Mouse (Mus musculus): Measurements from ENCODE around the gene Sec13. TPM values are rescaled to one million over a fixed set of nuclear protein-coding genes. Genes with fewer than 3 reads are reported as not detected.

Gene Sec13
- polyA plus RNA-seq (2015; fragmentation: Nextera tagmentation; extraction: Ambion mirVana): 239 and 242 TPM in 2 replicates

DNA sequence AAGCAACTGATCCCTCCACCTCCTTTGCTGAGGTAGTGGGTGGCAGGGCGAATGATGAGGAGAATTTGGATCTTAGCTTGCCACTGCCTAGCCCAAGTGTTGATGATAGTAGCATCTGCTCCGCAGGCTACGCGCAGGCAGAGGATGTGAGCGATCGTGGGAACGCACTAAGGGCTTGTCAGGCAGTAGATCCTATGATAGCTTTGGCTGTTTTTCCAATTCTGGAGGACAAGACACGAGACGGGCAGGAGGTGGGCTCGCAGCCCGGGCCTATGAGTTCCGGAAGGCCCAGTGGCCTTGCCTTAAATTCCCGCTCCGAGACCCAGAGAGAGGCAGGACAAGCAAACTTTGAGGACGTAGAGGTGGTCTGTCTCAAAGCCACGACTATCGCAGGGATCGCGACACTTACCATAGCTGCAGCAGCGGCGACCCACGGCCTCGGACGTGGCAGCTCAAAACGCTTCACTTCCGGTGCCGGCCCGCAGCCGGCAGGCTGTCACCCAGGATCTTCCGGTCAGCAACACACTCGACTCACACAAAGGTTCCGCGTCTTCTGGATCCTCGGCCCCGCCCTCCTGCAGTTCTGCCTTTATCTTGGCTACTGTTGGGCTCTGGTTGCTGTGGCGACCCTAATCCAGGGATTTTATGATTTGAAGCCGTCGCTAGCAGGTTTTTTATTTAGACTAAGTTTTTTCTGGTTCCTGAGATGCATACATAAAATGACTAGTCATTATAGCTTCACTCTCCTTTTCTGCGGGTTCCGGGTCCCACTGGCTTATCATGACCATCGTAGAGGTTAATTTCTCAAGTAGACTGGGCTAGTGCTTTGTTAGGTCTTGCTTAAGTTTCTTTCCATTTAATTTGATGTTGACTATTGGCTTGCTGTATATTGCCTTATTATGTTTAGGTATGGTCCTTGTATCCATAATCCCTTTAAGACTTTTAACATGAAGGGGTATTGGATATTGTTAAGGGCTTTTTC is at the start of gene Sec13:
TSS of gene Sec13 (minus strand) at position 508 of the 982 bp plus-strand sequence.
- Histone ChIP-seq H3K9me3 (ENCODE audit: control insufficient read depth, low read length) (no peaks in the 10 kb centered on the region), H3K4me3 (ENCODE audit: low read length) (peak within 1 kb of the TSS; percentile 89), H3K36me3 (ENCODE audit: control insufficient read depth, insufficient read depth, low read length) (peaks cover 8% of the 10 kb centered on the region), H3K4me1 (replicated peaks; ENCODE audit: control insufficient read depth, insufficient read depth, low read length) (peaks cover 7% of the 10 kb centered on the region), H3K9ac (ENCODE audit: low read length) (peak within 1 kb of the TSS; percentile 74), H3K27me3 (ENCODE audit: control insufficient read depth, insufficient read depth, low read depth, low read length) (no peaks in the 10 kb centered on the region), H3K27ac (ENCODE audit: low read length) (peak within 1 kb of the TSS; percentile 1; the same call in 1 of the 2 replicates), H3K4me2 (ENCODE audit: low read depth, low read length) (peak within 1 kb of the TSS; percentile 85)
- 6% methylated on average over 41 of the region's 41 CpGs for WGBS
- peak; percentile 80 for ATAC-seq (ENCODE audit: low read depth)

- Histone ChIP-seq H3K4me3 (ENCODE audit: low read length) (no peak overlapping the region), H3K9me3 (ENCODE audit: control insufficient read depth, low read length) (no peaks in the 10 kb centered on the region), H3K27ac (ENCODE audit: low read length) (no peak overlapping the region), H3K4me2 (ENCODE audit: low read depth, low read length) (no peak overlapping the region), H3K9ac (ENCODE audit: low read length) (no peak overlapping the region), H3K27me3 (ENCODE audit: control insufficient read depth, insufficient read depth, low read depth, low read length) (peaks cover 5% of the 10 kb centered on the region; the same call in 1 of the 2 replicates), H3K4me1 (replicated peaks; ENCODE audit: control insufficient read depth, insufficient read depth, low read length) (no peaks in the 10 kb centered on the region), H3K36me3 (ENCODE audit: control insufficient read depth, insufficient read depth, low read length) (no peaks in the 10 kb centered on the region)
- 0 out of 2 replicates have a peak, but pooled peaks have one; percentile 26 for ATAC-seq (ENCODE audit: low read depth)
- 24% methylated on average over 6 of the region's 6 CpGs for WGBS
Measured at GRCm38 (mm10) chr6:113787459-113787968, 47.0 kb upstream of the Sec13 start.

GRCm38 (mm10) chr6:113785658-113786057 is 45.1 kb upstream of the Sec13 start:
- Histone ChIP-seq H3K9me3 (ENCODE audit: control insufficient read depth, low read length) (no peaks in the 10 kb centered on the region), H3K4me1 (replicated peaks; ENCODE audit: control insufficient read depth, insufficient read depth, low read length) (no peaks in the 10 kb centered on the region), H3K36me3 (ENCODE audit: control insufficient read depth, insufficient read depth, low read length) (no peaks in the 10 kb centered on the region), H3K4me3 (ENCODE audit: low read length) (no peak overlapping the region), H3K27ac (ENCODE audit: low read length) (no peak overlapping the region), H3K4me2 (ENCODE audit: low read depth, low read length) (no peak overlapping the region), H3K27me3 (ENCODE audit: control insufficient read depth, insufficient read depth, low read depth, low read length) (no peaks in the 10 kb centered on the region; the same call in 1 of the 2 replicates), H3K9ac (ENCODE audit: low read length) (no peak overlapping the region)
- no peak for ATAC-seq (ENCODE audit: low read depth)
- WGBS: 74% methylated on average over 7 of the region's 7 CpGs

GRCm38 (mm10) chr6:113778229-113778753 is 37.7 kb upstream of the Sec13 start:
- Histone ChIP-seq H3K9ac (ENCODE audit: low read length) (no peak overlapping the region), H3K4me2 (ENCODE audit: low read depth, low read length) (no peak overlapping the region), H3K36me3 (ENCODE audit: control insufficient read depth, insufficient read depth, low read length) (no peaks in the 10 kb centered on the region), H3K9me3 (ENCODE audit: control insufficient read depth, low read length) (no peaks in the 10 kb centered on the region), H3K4me3 (ENCODE audit: low read length) (no peak overlapping the region), H3K27me3 (ENCODE audit: control insufficient read depth, insufficient read depth, low read depth, low read length) (no peaks in the 10 kb centered on the region), H3K4me1 (replicated peaks; ENCODE audit: control insufficient read depth, insufficient read depth, low read length) (no peaks in the 10 kb centered on the region), H3K27ac (ENCODE audit: low read length) (no peak overlapping the region)
- no peak for ATAC-seq (ENCODE audit: low read depth)
- 55% methylated on average over 7 of the region's 7 CpGs for WGBS

DNA sequence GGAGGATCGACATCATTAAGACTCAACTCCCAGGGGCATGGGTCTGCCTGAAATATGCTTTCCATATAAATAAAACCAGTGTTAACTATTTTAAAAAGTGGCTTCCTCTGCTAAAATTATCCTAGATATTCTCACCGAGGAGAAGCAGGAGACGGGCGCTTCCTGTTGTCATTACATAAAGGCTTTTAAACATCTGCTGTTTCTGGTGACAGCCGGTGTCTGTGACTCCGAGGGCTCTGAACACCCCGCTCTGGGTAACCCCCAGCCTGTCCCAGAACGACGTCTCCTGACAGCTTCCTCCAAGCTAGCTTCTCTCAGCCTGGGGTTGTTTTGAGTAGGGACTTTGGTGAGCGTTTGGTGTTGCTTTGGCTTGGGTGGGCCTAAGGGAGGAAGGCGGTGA is 28.3 kb upstream of the Sec13 start:
- no peak overlapping the region for H3K4me2 ChIP-seq (ENCODE audit: low read depth, low read length)
- H3K27me3 ChIP-seq (ENCODE audit: control insufficient read depth, insufficient read depth, low read depth, low read length): no peaks in the 10 kb centered on the region
- 30% methylated on average over 11 of the region's 11 CpGs for WGBS
- no peaks in the 10 kb centered on the region for H3K9me3 ChIP-seq (ENCODE audit: control insufficient read depth, low read length)
- ATAC-seq (ENCODE audit: low read depth): no peak
- H3K27ac ChIP-seq (ENCODE audit: low read length): no peak overlapping the region
- H3K36me3 ChIP-seq (ENCODE audit: control insufficient read depth, insufficient read depth, low read length): no peaks in the 10 kb centered on the region
- no peak overlapping the region for H3K4me3 ChIP-seq (ENCODE audit: low read length)
- no peaks in the 10 kb centered on the region for H3K4me1 ChIP-seq (replicated peaks; ENCODE audit: control insufficient read depth, insufficient read depth, low read length)
- no peak overlapping the region for H3K9ac ChIP-seq (ENCODE audit: low read length)

DNA sequence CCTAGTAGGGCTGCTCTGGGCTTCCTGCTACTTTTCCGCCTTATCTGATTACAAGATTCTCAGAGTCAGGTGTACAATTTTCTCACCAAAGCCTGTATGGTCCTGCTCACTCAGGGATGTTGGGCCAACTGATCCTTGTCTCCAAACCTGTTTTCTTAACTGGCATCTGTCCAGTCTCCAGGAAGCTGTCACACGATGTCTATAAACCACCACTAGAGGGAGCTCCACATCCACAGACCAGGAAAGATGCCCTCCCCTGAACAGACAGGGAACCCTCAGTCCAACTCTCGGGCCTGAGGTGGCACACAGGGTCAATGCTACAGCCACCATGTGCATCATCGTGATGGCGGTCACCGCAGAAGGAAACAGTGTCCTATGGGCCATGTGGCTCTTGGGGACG is 21.1 kb upstream of the Sec13 start:
- WGBS: 20% methylated on average over 7 of the region's 7 CpGs
- Histone ChIP-seq H3K4me2 (ENCODE audit: low read depth, low read length) (no peak overlapping the region), H3K9me3 (ENCODE audit: control insufficient read depth, low read length) (no peaks in the 10 kb centered on the region), H3K27ac (ENCODE audit: low read length) (no peak overlapping the region), H3K4me1 (replicated peaks; ENCODE audit: control insufficient read depth, insufficient read depth, low read length) (no peaks in the 10 kb centered on the region), H3K36me3 (ENCODE audit: control insufficient read depth, insufficient read depth, low read length) (no peaks in the 10 kb centered on the region), H3K9ac (ENCODE audit: low read length) (no peak overlapping the region), H3K27me3 (ENCODE audit: control insufficient read depth, insufficient read depth, low read depth, low read length) (no peaks in the 10 kb centered on the region), H3K4me3 (ENCODE audit: low read length) (no peak overlapping the region)
- no peak for ATAC-seq (ENCODE audit: low read depth)

DNA sequence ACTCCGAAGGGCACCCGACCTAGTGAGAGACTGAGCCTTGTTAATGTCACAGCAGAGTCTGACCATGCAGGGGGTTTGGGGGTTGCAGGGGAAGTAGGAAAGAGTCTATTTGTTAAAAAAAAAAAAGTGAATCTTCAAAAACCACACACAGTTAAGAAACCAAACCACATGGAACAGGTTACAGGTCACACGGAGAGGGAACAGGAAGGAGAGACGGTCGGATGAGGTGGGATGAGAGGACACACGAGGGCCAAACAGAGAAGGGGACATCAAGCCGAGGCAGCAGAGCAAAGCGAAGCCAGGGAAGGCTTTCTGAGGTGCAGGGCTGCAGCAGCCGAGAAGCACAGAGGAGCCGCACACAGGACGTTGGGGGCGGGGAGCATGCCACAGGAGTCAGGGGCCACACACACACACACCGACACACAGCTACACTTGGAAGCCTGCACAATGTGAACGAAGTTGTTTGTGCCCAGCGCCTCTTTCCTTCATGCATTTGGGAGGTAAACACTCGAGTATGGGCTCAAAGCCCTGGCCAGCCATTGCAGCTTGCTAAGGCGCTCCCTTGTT is 8.7 kb upstream of the Sec13 start:
- H3K4me2 ChIP-seq (ENCODE audit: low read depth, low read length): no peak overlapping the region
- no peak overlapping the region for H3K9ac ChIP-seq (ENCODE audit: low read length)
- H3K27me3 ChIP-seq (ENCODE audit: control insufficient read depth, insufficient read depth, low read depth, low read length): peaks cover 14% of the 10 kb centered on the region
- H3K4me1 ChIP-seq (replicated peaks; ENCODE audit: control insufficient read depth, insufficient read depth, low read length): no peaks in the 10 kb centered on the region
- no peaks in the 10 kb centered on the region for H3K36me3 ChIP-seq (ENCODE audit: control insufficient read depth, insufficient read depth, low read length)
- no peaks in the 10 kb centered on the region for H3K9me3 ChIP-seq (ENCODE audit: control insufficient read depth, low read length)
- no peak overlapping the region for H3K4me3 ChIP-seq (ENCODE audit: low read length)
- 56% methylated on average over 17 of the region's 17 CpGs for WGBS
- no peak overlapping the region for H3K27ac ChIP-seq (ENCODE audit: low read length)
- no peak for ATAC-seq (ENCODE audit: low read depth)

DNA sequence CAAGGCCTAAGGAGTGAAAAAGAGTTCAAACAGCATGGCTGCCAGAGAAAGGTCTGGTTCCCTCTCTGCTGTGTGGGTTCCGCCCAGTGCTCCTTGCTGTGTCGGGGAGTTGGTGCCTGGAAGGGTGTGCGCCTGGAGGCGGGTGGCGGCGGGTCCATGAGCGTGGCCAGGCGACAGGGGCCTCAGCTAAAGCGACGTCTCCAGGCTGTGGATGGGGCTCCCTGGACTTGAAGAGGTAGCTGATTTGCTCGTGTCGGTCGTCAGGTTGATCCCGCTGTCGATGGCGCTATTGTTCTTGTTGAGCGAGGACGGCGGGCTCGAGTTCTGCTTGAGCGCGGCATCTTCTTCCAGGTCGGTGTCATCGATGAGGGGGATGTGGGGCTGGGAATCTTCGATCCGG is 7.8 kb upstream of the Sec13 start:
- Histone ChIP-seq H3K4me1 (replicated peaks; ENCODE audit: control insufficient read depth, insufficient read depth, low read length) (no peaks in the 10 kb centered on the region), H3K9ac (ENCODE audit: low read length) (no peak overlapping the region), H3K27me3 (ENCODE audit: control insufficient read depth, insufficient read depth, low read depth, low read length) (peaks cover 14% of the 10 kb centered on the region), H3K9me3 (ENCODE audit: control insufficient read depth, low read length) (no peaks in the 10 kb centered on the region), H3K36me3 (ENCODE audit: control insufficient read depth, insufficient read depth, low read length) (no peaks in the 10 kb centered on the region), H3K4me2 (ENCODE audit: low read depth, low read length) (no peak overlapping the region; the same call in 1 of the 2 replicates), H3K27ac (ENCODE audit: low read length) (no peak overlapping the region), H3K4me3 (ENCODE audit: low read length) (no peak overlapping the region)
- WGBS: 33% methylated on average over 26 of the region's 26 CpGs
- ATAC-seq (ENCODE audit: low read depth): no peak

DNA sequence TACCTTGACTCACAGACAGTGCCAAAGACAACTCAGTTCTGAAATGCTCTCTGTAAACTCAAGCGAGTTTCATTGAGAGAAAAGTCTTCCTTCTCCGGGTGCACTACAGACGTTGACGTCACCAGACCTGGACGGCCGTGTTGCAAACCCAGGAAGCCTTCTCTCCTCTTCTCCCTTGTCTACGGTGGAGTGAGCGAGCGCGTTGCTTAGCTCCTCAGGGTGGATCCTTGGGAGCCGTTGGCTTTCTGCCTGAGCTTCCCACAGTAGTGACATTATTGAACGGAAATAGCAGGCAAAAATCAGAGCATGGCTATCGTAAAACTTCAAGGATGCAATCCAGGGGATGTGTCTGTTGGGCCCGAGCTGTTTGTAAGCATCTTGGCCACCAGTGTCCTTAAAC is 6.7 kb upstream of the Sec13 start:
- Histone ChIP-seq H3K4me1 (replicated peaks; ENCODE audit: control insufficient read depth, insufficient read depth, low read length) (no peaks in the 10 kb centered on the region), H3K4me3 (ENCODE audit: low read length) (no peak overlapping the region), H3K9me3 (ENCODE audit: control insufficient read depth, low read length) (no peaks in the 10 kb centered on the region), H3K27me3 (ENCODE audit: control insufficient read depth, insufficient read depth, low read depth, low read length) (peaks cover 14% of the 10 kb centered on the region), H3K27ac (ENCODE audit: low read length) (no peak overlapping the region), H3K9ac (ENCODE audit: low read length) (no peak overlapping the region), H3K4me2 (ENCODE audit: low read depth, low read length) (no peak overlapping the region), H3K36me3 (ENCODE audit: control insufficient read depth, insufficient read depth, low read length) (no peaks in the 10 kb centered on the region)
- ATAC-seq (ENCODE audit: low read depth): no peak
- WGBS: 81% methylated on average over 14 of the region's 14 CpGs

All from lung, embryonic 16.5 days (tissue).